Mouse (Mus musculus): Measurements from ENCODE around the gene Wdr18. TPM values are rescaled to one million over a fixed set of nuclear protein-coding genes. Genes with fewer than 3 reads are reported as not detected.

The Wdr18 gene
- total RNA-seq, 2 experiments from 2014 or later: 37.2 to 40.1 TPM

DNA sequence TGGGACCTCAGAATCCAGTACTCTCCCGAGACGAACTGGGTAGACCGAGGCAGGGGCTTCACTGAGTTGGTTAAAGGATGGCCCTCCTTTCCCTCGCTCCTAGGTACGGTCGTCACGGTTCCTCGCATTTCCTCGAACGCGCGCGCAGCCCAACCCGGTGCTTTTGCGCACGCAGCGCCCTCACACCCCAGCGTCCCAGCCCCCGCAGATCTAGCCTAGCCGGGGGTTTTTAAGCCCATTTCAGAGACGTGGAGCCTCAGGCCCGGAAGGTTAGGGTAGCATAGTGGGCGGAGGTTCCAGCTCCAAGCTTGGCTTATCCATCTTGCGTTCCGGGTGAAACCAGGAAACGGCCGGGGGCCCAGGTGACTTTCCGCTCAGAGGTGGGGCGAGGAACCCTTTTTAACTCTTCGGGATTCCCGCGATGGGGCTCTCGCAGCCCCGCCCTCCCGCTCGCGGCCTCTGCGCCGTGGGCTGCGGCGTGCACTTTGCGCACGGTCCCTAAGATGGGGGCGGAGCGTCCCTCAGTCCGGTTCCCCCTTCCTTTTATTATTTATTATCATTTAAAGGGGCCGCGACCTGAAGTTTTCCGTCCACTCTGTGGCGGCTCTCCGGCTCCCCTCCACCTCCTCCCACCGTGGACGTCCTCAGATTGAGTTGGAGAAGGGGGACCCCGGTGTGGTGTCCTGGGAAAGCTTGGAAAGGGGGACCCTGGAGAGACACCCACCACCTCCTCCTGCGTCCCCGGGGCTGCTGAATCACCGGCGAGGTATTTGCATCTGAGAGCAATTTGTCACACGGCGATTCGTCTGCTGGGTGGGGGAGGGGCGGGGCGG is 33.2 kb upstream of the Wdr18 start, which contains the start of gene Arid3a:
Gene Arid3a (plus strand): TSS at position 553 of the 833 bp plus-strand sequence.
- peak; percentile 86 to 89 for DNase-seq (ENCODE audit: low spot score in 2 of 2)

DNA sequence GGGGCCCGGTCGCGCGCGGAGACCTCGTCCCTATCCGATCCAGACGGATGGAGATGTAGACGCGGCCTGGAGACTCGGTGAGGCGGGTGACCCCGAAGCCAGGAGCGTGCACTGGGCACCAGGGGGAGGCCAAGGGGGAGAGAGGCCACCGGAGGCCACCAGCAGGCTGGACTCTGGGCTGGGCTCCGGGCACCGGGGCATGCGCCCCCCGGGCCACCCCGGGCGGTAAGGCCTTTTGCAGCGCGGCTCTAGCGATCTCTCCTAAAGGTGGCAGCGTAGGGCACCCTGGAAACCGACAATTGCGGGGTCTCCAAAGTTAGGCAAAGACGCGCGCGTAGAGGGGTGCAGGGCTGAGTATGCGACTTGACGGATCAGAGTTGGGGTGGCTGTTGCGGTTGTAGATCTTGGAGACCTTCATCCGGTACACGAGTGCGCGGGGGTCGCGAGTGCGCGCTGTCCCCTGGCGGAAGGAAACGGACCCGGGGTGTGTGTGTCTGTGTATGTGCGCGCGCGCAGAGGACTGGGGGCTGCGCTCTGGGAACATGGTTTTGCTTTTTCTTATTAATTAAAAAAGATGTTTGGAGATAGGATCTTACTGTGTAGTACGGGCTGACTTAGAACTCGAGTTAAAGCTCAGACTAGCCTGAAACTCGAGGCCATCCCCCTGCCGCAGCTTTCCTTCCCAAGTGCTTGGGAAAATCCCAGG is 32.5 kb upstream of the Wdr18 start:
- DNase-seq (ENCODE audit: low spot score in 2 of 2): peak in 1 of 2 experiments; percentile 53

DNA sequence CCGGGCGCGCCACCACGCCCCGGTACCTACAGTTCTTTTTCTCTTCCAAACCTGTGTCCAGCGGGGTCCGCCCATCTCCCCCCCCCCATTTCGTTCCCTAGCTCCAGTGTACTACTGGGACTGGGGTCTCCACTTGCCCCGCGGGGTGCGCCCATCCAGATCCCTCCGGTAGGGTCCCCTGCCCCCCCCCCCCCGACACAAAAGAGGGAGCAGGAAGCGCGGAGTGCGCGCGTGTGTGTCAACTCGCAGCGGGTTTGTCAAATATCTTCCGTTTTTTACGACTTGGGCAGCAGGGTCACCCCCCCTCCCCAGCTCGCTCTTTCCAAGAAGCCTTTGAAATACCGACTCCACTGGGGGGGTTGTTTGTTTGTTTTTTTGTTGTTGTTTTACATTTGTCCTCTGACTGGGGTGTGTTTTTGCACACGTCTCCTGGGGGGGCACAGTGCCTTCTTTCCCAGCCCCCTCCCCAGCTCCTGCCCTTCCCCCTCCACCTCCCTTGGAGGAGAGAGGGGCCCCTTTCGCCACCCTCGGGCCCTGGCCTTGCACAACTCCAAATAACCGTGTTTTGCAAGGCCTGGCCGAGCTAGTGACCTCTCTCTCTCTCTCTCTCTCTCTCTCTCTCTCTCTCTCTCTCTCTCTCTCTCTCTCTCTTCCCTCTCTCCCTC is 31.8 kb upstream of the Wdr18 start:
- DNase-seq (ENCODE audit: low spot score in 2 of 2): peak; percentile 40 to 61

DNA sequence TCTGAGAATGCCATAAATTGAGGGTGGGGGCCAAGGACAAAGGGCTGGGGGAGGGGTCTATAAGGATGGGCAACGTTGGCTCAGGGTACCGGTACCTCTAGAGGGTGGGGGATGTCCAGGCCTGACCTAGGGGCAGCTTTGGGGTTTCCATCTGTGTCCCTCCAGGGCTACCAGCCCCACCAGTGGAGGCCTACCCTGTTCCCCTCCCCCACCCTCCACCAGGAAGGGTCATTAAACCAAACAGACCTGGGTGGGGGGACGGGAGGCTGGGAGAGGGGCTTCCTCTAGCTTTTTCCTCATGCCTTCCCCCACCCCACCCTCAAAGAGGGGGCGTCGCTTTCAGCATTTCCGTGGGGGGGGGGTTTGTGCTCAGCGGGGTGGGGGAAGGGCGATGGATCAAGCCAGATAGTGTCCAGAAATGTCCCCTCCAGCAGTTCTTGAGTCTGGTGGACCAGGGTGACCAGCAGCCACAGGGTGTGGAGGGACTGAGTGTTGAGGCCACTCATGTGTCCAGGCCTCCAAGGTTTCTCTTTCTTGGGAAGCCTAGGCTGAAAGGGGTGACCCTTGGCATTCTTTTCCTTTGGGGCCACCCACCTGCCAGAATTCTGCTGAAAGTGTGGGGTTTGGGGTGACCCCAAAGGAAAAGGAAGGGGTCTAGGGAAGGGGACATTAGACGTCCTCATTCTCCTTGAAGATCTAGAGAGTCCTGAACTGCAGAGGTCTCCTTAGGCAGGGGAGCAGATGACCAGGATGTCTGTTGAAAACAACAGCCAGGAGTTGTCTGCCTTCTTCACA is 30.8 kb upstream of the Wdr18 start:
- DNase-seq (ENCODE audit: low spot score in 2 of 2): no peak

DNA sequence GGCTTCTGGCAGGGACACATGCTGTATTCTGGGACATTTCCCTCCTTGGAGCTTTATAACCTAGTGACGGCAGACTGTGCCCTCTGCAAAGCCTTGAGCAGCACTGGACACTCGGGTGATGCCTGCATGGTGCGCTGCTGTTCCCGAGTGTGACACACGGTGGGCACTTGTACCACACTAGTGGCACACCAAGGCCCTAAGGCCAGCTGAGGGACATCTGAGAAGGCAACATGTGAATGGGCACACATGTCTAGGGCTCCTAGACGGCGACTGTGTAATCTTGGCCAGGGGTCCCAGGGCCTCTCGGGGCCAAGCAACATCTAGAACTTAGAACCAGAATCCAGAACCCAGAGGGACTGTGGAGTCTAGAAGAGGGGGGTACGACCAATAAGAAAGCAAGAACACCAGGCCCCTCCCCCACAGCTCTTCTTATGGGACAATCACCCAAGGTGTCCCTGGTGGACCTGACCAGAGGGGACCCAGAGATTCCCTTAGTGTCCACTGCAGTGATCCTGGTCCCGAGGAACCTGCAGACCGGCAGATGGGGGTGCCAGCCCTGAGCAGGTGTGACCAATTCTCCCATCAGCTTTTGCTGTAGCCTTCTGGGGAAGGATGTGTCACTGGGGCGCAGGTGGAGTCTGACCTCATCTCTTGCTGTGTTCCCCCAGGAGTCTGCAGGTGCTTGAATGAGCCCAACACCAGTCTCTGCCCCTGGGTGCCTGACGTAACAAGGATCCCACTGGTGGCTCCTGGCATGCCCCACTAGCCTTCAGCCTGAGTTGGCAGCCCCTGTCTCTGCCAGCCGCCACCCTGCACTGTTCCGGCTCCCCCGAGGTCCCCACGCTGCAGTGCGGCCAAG is 29.8 kb upstream of the Wdr18 start:
- no peak for DNase-seq (ENCODE audit: low spot score in 2 of 2)

DNA sequence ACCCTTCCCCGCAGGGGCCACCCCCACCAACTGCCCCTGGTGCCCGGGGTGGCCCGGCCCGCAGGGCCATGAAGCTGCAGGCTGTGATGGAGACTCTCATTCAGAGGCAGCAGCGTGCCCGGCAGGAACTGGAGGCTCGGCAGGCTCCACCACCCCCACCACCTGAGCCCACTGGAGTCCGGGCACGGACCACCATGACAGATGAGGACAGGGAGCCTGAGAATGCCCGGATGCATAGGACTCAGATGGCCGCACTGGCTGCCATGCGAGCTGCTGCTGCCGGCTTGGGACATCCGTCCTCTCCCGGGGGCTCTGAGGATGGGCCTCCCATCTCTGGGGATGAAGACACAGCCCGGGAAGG is 29.1 kb upstream of the Wdr18 start:
- no peak for DNase-seq (ENCODE audit: low spot score in 2 of 2)

DNA sequence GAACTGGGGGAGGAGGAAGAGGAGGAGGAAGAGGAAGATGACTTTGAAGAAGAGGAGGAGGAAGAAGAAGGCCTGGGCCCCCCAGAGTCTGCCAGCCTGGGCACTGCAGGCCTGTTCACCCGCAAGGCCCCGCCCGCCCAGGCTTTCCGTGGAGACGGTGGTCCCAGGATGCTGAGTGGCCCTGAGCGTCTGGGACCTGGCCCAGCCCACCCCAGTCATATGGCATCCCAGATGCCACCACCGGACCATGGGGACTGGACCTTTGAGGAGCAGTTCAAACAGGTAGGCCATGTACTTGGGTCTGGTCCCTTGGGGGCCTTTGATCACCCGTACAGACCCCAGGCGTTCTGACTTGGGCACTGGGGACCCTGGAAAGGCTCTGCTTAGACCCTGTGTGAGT is 28.2 kb upstream of the Wdr18 start:
- no peak for DNase-seq (ENCODE audit: low spot score in 2 of 2)

DNA sequence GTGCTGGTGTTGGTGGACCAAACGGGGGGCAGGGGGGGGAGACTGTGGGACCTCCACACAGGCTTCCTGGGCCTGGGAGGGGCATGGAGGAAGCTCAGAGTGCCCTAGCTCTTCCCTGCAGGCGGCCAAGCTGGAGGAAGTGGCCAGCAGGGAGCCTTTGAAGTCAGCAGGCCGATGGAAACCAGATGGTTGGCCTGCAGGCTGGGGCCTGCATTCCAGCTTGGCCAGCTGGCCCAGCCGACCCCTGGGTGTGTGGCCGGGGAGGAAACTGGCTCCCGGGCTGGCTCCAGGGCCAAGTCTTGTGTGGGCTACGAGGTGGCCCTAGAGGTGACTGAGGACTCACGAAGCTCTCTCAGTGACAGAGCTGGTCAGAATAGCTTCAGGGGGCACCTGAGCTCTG is 27.2 kb upstream of the Wdr18 start:
- DNase-seq (ENCODE audit: low spot score in 2 of 2): no peak

DNA sequence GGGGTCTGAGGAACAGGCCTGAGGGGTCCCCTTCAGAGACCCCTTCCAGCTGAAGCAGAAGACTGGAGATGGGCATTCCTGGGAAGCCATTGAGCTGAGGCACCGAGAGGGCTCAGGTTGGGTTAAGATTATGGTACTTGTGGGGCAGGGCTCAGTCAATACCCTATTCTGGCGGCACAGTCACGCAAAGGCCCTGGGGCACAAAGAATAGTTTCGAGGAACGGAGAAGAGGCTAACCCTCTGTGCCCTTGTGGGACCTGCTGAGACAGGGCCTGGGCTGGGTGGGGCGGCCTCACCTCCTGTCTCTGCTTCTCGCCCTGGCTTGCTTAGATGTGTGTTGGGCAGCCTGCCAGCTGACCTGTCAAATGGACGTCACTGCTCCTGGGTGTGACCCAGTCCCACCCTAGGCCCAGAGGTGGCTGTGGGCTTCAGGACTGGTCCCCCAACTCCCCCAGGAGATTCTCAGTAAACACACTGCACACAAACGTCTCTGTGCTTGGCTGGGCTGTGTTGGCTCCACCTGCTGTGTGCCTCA is 26.7 kb upstream of the Wdr18 start:
- DNase-seq (ENCODE audit: low spot score in 2 of 2): no peak

DNA sequence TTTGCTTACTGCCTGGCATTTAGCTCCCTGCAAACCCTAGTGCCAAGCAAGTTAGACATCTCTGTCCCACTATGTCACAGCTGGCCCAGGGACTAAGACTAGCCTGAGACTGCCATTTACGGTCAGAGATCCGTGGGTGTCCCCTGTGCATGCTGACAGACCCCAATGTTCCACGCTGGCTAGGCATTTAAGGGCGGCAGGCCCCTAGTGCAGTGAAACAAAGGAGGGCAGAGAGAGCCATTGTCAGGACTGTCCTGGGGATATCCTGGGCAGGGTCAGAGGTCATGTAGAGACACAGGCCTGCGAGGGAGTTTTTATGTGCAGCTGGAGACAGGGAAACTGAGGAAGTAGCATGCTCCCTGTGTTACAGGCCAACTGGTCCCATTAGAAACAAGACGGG is 26.1 kb upstream of the Wdr18 start:
- no peak for DNase-seq (ENCODE audit: low spot score in 2 of 2)

DNA sequence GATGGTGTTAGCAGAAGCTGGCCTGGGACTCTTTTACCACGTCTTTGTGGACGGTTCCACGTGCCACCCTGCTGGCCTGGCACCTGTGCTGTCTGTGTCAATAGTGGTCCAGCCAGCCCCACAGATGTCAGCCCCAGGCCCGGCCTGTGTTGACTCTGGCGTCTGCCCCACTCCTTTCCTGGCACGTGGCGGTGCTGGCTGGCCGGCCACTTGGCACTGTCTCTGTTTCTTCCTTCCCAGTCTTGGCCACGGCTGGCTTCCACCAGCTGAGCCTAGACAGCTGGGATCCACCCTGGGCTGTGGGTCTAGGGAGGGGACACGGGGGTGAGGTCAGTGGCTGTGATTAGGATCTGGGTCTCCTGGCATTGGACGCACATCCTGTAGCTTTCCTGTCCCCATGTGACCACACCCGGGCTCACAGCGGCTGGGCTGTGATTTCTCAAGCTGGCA is 25.7 kb upstream of the Wdr18 start:
- DNase-seq (ENCODE audit: low spot score in 2 of 2): peak; percentile 34 to 73

DNA sequence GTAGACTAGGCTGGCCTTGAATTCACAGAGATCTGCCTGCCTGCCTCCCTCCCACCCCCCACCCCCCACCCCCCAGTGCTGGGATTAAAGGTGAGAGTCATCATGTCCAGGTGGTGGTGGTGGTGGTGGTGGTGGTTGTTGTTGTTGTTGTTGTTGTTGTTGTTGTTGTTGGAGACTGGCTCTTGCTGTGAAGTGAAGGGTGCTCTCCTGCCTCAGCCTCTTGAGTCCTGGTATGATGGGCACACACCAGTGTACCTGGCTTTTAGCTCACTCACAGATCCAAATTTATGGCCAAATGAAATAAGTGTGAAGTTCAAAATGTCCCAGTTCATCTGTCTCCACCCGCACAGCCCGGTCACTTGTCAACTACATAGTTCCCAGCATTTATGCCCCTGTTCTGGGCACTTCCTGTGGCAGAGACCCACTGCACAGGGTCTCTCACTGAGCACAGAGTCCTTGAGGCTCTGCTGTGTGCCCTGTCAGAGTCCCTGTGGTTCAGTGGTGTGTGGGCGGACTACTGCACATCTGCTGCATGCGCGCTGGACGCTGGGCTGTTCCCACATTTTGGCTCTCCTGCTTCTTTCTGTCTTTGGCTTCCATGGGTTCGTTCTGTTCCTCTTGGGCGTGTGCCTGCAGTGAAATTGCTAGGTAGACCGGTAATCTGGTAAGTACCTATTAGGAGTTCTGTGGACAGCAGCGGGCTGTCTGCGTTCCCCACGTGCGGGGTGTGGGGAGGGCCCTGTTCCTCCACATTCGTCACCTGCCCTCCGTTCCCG is 25.0 kb upstream of the Wdr18 start:
- DNase-seq (ENCODE audit: low spot score in 2 of 2): no peak

DNA sequence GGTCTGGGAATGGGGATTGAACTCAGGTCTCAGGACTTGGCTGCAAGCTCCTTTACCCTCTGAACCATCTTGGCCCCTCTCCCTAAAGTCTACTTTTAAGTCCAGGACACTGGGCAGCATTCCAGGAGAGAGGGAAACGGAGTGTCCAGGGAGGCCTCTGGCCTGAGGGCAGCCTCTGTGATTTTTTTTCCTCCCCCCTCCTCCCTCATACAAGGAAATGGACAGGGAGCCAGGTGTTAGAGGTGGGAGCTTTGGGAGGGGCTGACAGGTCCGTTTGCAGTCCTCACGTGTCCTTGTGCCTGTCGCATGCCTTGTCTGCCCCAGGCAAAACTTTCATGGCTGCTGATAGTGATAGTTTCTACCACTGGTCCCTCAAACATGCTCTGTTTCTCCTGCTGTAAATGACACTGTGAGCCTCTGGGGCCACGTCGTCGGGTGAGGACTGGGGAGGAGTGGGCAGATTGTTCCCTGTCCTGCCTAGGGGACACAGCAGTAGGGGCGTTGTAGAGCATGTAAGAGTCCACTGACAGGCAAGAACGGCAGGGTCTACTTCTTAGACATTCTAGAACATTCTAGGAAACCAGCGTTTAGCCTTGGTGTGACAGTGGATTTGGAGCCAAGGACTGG is 23.6 kb upstream of the Wdr18 start:
- no peak for DNase-seq (ENCODE audit: low spot score in 2 of 2)

DNA sequence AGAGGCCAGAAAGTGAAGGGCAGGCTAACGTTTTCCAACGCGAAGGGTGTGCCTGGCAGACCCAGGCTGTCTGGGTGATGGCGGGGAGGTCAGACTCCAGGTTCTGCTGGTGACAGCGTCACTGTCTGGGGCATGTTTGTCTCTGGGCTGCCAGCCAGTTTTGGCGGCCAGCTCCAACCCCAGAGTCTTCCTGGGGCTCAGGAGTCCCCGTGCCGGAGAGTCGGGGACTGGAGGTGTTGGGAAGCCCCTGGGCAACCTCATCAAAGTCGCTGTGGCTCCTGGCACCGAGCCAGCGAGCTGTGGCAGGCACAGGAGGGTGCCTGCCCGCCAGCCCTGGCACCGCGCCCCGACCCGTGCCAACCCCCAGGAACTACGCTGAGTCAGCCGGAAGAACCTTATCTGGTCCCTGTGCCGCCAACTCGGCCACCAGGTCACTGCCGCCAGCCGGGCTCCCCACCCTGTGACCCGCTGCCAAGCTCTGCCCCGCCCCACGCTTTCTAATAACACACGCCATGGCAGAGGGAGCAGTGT is 23.0 kb upstream of the Wdr18 start:
- DNase-seq (ENCODE audit: low spot score in 2 of 2): peak; percentile 82 to 86

DNA sequence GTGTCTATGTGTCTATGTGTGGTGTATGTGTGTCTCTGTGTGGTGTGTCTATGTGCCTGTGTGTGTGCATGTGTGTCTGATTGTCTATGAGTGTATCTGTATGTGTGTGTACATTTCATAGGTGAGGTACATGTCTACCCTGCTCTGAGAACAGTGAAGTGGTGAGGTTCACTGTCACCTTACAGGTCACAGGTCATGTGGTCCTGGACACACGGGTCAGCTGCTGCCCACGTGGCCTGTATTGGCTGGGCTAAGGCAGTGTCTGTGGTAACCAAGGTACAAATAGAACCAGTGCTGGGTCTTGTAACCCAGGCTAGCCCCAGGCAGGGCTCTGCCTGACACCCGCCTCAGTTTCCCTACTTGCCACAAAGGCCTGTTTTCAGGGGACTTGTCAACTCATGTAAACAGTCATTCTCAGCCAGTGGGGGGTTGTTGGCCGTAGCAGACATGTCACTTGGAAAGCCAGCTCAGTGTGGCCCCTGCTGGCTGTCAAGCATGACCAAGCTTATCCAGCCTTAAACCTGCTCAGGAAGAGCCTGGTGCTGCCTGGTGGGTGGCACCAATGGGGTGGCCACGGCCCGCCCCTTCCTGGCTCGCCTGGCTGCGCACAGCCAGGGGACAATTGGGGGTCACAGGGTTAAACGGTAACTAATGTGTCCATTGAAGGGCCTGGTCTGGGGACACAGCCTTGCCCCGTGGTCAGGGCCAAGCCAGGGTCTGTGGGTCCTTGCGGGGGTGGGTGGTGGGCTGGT is 22.0 kb upstream of the Wdr18 start:
- no peak for DNase-seq (ENCODE audit: low spot score in 2 of 2)

DNA sequence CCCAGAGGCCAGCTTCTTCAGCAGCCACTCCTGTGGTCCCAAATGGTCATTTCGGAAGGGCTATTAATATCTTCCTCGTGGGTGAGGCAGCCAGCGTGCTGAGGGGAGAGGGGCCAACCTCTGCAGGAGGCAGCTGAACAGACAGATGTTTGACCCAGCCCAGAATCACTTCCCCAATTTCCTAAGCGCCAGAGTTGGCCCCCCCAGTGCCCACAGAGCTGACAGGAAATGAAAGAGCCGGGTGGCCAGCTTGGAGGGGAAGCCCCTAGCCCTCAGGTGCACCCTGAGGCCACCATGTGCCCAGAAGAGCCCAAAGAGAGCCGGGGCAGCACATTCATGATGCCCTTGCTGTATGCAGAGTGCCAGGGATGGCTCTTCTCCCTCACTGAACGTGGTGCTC is 19.2 kb upstream of the Wdr18 start:
- no peak for DNase-seq (ENCODE audit: low spot score in 2 of 2)

DNA sequence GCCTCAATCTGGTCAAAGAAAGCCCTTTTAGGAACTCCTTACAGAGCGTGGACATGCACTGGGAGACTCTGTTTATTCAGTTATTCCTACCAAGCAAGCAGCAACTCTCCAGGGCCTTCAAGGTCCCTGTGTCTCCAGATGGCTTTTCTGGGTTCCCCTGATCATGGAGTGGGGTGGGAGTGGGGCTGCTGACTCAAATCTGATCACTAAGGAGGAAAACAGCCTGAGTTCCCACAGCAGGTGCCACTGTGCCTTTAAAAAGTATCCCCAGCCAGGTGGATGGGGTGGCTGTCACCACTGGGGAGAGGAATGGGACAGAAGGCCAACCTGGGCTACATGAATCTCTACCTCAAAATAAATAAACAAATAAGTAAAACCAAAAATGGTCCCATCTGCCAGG is 17.0 kb upstream of the Wdr18 start:
- no peak for DNase-seq (ENCODE audit: low spot score in 2 of 2)

DNA sequence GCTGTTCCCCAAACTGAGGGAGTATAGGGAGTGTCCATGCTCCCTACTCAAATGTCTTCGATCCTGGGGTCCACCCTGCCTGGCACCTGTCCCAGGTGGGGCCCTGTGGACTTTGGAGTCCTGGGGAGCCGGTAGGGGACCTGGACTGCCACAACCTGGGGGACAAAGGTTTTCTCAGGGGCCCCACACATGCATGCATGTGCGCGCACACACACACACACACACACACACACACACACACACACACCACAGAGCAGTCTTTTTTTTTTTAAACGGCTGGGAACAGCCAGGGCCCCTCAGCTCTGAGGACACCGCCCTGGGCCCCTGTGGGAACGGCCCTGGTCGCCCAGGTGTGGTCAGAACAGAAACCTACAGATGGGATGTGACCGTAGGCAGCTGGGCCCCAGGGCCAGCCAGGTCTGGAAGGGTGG is 16.5 kb upstream of the Wdr18 start:
- no peak for DNase-seq (ENCODE audit: low spot score in 2 of 2)
